In the genomic region with DNA sequence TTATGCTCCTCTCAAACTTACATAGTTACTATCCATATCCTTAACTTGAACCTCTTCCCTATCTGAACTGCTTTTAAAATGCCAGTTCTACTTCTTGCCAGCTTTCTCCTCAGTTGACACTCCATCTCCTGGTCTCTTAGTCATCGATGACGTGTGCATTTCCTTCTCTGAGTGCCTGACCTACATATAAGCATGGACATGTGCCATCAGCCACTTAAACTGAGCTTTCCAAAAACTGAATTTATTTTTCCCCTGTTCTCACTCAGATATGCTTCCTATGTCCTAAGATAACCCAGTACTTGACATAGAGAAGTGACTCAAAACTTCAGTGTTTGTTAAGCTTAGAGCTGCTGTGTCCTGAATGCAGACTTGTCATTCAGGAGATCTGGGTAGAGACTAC, we compare ENCODE assay signal across 16 mouse cellular contexts.
DNase-seq lines count a peak whose midpoint lies in the region; ATAC-seq lines count a peak whose summit lies in the region.
"Had no signal": no experiment of that assay in that cellular context is flagged by ENCODE, and none has a peak within 500 bp of the region (broad histone marks: within the 10 kb centered on the region; RNA-seq: fewer than 3 reads in every experiment).

No protein-coding gene starts in this region.

- no peak overlapping the region for H3K4me2 ChIP-seq in liver, embryonic 12.5 days
- H3K4me2 ChIP-seq: midbrain, embryonic 15.5 days had no signal

- H3K4me1 ChIP-seq in liver, embryonic 12.5 days: no peaks in the 10 kb centered on the region
- H3K4me1 ChIP-seq: hindbrain, embryonic 10.5 days; midbrain, embryonic 15.5 days had no signal

- no peaks in the 10 kb centered on the region for H3K36me3 ChIP-seq in liver, embryonic 12.5 days
- H3K36me3 ChIP-seq: hindbrain, embryonic 10.5 days; midbrain, embryonic 15.5 days had no signal

- intact Hi-C loops in left cerebral cortex, postnatal 10 days (cut with DNase I): no loop called here

- DNase-seq in adrenal gland, postnatal 14 days: peak; percentile 6
- no peak for DNase-seq in adrenal gland, postnatal 4 days (ENCODE audit: low spot score in 2 of 2)
- DNase-seq in left cerebral cortex, adult 11 months (ENCODE audit: low spot score): peak; percentile 16
- DNase-seq in left cerebral cortex, postnatal 10 days (ENCODE audit: extremely low spot score in 1 of 2, low spot score in 2 of 2): no peak
- DNase-seq in retina, postnatal 1 day: peak; percentile 17
- no peak for DNase-seq in retina, embryonic 14.5 days (ENCODE audit: low spot score)
- no peak for DNase-seq in embryo, embryonic 10.5 days (ENCODE audit: low spot score)
- DNase-seq: kidney, adult 9 months; layer of hippocampus, postnatal 36 days; liver; right cerebral cortex, postnatal 14 days; thymus, postnatal 4 days had no signal

- WGBS in liver, embryonic 12.5 days (ENCODE audit: insufficient replicate concordance): 56% methylated on average over 2 of the region's 2 CpGs

- H3K27me3 ChIP-seq in liver, embryonic 12.5 days (replicated peaks): no peaks in the 10 kb centered on the region
- H3K27me3 ChIP-seq: midbrain, embryonic 15.5 days had no signal

- H3K4me3 ChIP-seq in liver, embryonic 12.5 days: no peak overlapping the region
- H3K4me3 ChIP-seq: hindbrain, embryonic 10.5 days; midbrain, embryonic 15.5 days had no signal

- H3K9me3 ChIP-seq in liver, embryonic 12.5 days (replicated peaks): no peaks in the 10 kb centered on the region
- H3K9me3 ChIP-seq: hindbrain, embryonic 10.5 days; midbrain, embryonic 15.5 days had no signal

- no peak for ATAC-seq in liver, embryonic 12.5 days
- ATAC-seq: forebrain, embryonic 16.5 days; midbrain, embryonic 15.5 days had no signal

- H3K9ac ChIP-seq in liver, embryonic 12.5 days: no peak overlapping the region
- H3K9ac ChIP-seq: midbrain, embryonic 15.5 days had no signal

- no peak overlapping the region for H3K27ac ChIP-seq in liver, embryonic 12.5 days
- H3K27ac ChIP-seq: hindbrain, embryonic 10.5 days; midbrain, embryonic 15.5 days had no signal

Comparison
In these comparisons a context has a peak if more than half of its experiments do, and no peak if none do; other contexts are left out.
1. DNase-seq: peak in adrenal gland, postnatal 14 days (single experiment), left cerebral cortex, adult 11 months (single experiment) and retina, postnatal 1 day (single experiment); none in adrenal gland, postnatal 4 days (0 of 2), left cerebral cortex, postnatal 10 days (0 of 2), retina, embryonic 14.5 days (single experiment) and embryo, embryonic 10.5 days (single experiment).